Mouse (Mus musculus): ENCODE data around the gene Ranbp10. TPM values are rescaled to one million over a fixed set of nuclear protein-coding genes. Genes with fewer than 3 reads are reported as not detected.

Gene Ranbp10
- polyA plus RNA-seq, 1 experiment from 2014 or later: 14.1 TPM

GRCm38 (mm10) chr8:105757796-105758276 lies 69.3 kb downstream of the Ranbp10 start:
- WGBS: 2% methylated on average over 12 of the region's 12 CpGs
- H3K4me1 ChIP-seq (ENCODE audit: control insufficient read depth, insufficient read depth, low read length): no peaks in the 10 kb centered on the region; the same call in 1 of the 2 replicates
- H3K4me2 ChIP-seq (ENCODE audit: low read depth, low read length): peak overlapping the region; percentile 65
- peak overlapping the region; percentile 63; the same call in 1 of the 2 replicates for H3K27ac ChIP-seq (ENCODE audit: low read length)
- peak; percentile 3; the same call in 1 of the 2 replicates for ATAC-seq (ENCODE audit: insufficient read depth, low FRiP score)
- H3K9ac ChIP-seq (ENCODE audit: low read length): peak overlapping the region; percentile 80
- H3K9me3 ChIP-seq (replicated peaks; ENCODE audit: control insufficient read depth, low read length): no peaks in the 10 kb centered on the region
- H3K4me3 ChIP-seq (replicated peaks; ENCODE audit: low read length): peak overlapping the region; percentile 82
- H3K36me3 ChIP-seq (ENCODE audit: control insufficient read depth, insufficient read depth, low read length): no peaks in the 10 kb centered on the region
- H3K27me3 ChIP-seq (ENCODE audit: control insufficient read depth, insufficient read depth, low read length): no peaks in the 10 kb centered on the region

GRCm38 (mm10) chr8:105754688-105755087 lies 72.5 kb downstream of the Ranbp10 start:
- H3K4me2 ChIP-seq (ENCODE audit: low read depth, low read length): no peak overlapping the region
- H3K36me3 ChIP-seq (ENCODE audit: control insufficient read depth, insufficient read depth, low read length): no peaks in the 10 kb centered on the region
- no peak overlapping the region for H3K27ac ChIP-seq (ENCODE audit: low read length)
- H3K9ac ChIP-seq (ENCODE audit: low read length): no peak overlapping the region
- 46% methylated on average over 2 of the region's 2 CpGs for WGBS
- H3K4me1 ChIP-seq (ENCODE audit: control insufficient read depth, insufficient read depth, low read length): peaks cover 13% of the 10 kb centered on the region
- no peak for ATAC-seq (ENCODE audit: insufficient read depth, low FRiP score)
- no peak overlapping the region for H3K4me3 ChIP-seq (replicated peaks; ENCODE audit: low read length)
- H3K27me3 ChIP-seq (ENCODE audit: control insufficient read depth, insufficient read depth, low read length): no peaks in the 10 kb centered on the region
- H3K9me3 ChIP-seq (replicated peaks; ENCODE audit: control insufficient read depth, low read length): no peaks in the 10 kb centered on the region

GRCm38 (mm10) chr8:105753916-105754315 lies 73.2 kb downstream of the Ranbp10 start:
- WGBS: 56% methylated on average over 2 of the region's 2 CpGs
- Histone ChIP-seq H3K4me1 (ENCODE audit: control insufficient read depth, insufficient read depth, low read length) (peaks cover 13% of the 10 kb centered on the region), H3K9me3 (replicated peaks; ENCODE audit: control insufficient read depth, low read length) (no peaks in the 10 kb centered on the region), H3K36me3 (ENCODE audit: control insufficient read depth, insufficient read depth, low read length) (no peaks in the 10 kb centered on the region), H3K9ac (ENCODE audit: low read length) (no peak overlapping the region), H3K27me3 (ENCODE audit: control insufficient read depth, insufficient read depth, low read length) (no peaks in the 10 kb centered on the region), H3K27ac (ENCODE audit: low read length) (no peak overlapping the region), H3K4me3 (replicated peaks; ENCODE audit: low read length) (no peak overlapping the region), H3K4me2 (ENCODE audit: low read depth, low read length) (no peak overlapping the region)
- ATAC-seq (ENCODE audit: insufficient read depth, low FRiP score): no peak

GRCm38 (mm10) chr8:105750606-105751005 lies 76.5 kb downstream of the Ranbp10 start:
- H3K27ac ChIP-seq (ENCODE audit: low read length): peak overlapping the region; percentile 67
- H3K9me3 ChIP-seq (replicated peaks; ENCODE audit: control insufficient read depth, low read length): no peaks in the 10 kb centered on the region
- no peaks in the 10 kb centered on the region for H3K27me3 ChIP-seq (ENCODE audit: control insufficient read depth, insufficient read depth, low read length)
- H3K36me3 ChIP-seq (ENCODE audit: control insufficient read depth, insufficient read depth, low read length): no peaks in the 10 kb centered on the region
- WGBS: 16% methylated on average over 11 of the region's 11 CpGs
- H3K4me1 ChIP-seq (ENCODE audit: control insufficient read depth, insufficient read depth, low read length): peaks cover 17% of the 10 kb centered on the region
- 0 out of 2 replicates have a peak overlapping the region, but pooled peaks have one; percentile 4 for H3K4me3 ChIP-seq (replicated peaks; ENCODE audit: low read length)
- no peak overlapping the region for H3K9ac ChIP-seq (ENCODE audit: low read length)
- ATAC-seq (ENCODE audit: insufficient read depth, low FRiP score): peak; percentile 53; the same call in 1 of the 2 replicates
- H3K4me2 ChIP-seq (ENCODE audit: low read depth, low read length): peak overlapping the region; percentile 23; the same call in 1 of the 2 replicates

GRCm38 (mm10) chr8:105743301-105743700 lies 83.8 kb downstream of the Ranbp10 start:
- no peak overlapping the region for H3K4me3 ChIP-seq (replicated peaks; ENCODE audit: low read length)
- WGBS: 80% methylated on average over 4 of the region's 4 CpGs
- H3K36me3 ChIP-seq (ENCODE audit: control insufficient read depth, insufficient read depth, low read length): no peaks in the 10 kb centered on the region
- no peaks in the 10 kb centered on the region for H3K27me3 ChIP-seq (ENCODE audit: control insufficient read depth, insufficient read depth, low read length)
- no peak for ATAC-seq (ENCODE audit: insufficient read depth, low FRiP score)
- H3K27ac ChIP-seq (ENCODE audit: low read length): no peak overlapping the region
- no peak overlapping the region for H3K4me2 ChIP-seq (ENCODE audit: low read depth, low read length)
- no peaks in the 10 kb centered on the region for H3K9me3 ChIP-seq (replicated peaks; ENCODE audit: control insufficient read depth, low read length)
- H3K9ac ChIP-seq (ENCODE audit: low read length): no peak overlapping the region
- H3K4me1 ChIP-seq (ENCODE audit: control insufficient read depth, insufficient read depth, low read length): peaks cover 6% of the 10 kb centered on the region; the same call in 1 of the 2 replicates

GRCm38 (mm10) chr8:105739216-105739615 lies 87.9 kb downstream of the Ranbp10 start:
- Histone ChIP-seq H3K4me3 (replicated peaks; ENCODE audit: low read length) (no peak overlapping the region), H3K36me3 (ENCODE audit: control insufficient read depth, insufficient read depth, low read length) (no peaks in the 10 kb centered on the region), H3K27ac (ENCODE audit: low read length) (no peak overlapping the region), H3K4me2 (ENCODE audit: low read depth, low read length) (no peak overlapping the region), H3K9ac (ENCODE audit: low read length) (no peak overlapping the region), H3K27me3 (ENCODE audit: control insufficient read depth, insufficient read depth, low read length) (no peaks in the 10 kb centered on the region), H3K9me3 (replicated peaks; ENCODE audit: control insufficient read depth, low read length) (no peaks in the 10 kb centered on the region), H3K4me1 (ENCODE audit: control insufficient read depth, insufficient read depth, low read length) (no peaks in the 10 kb centered on the region)
- no peak for ATAC-seq (ENCODE audit: insufficient read depth, low FRiP score)
- 84% methylated on average over 5 of the region's 5 CpGs for WGBS

- H3K9me3 ChIP-seq (replicated peaks; ENCODE audit: control insufficient read depth, low read length): no peaks in the 10 kb centered on the region
- no peaks in the 10 kb centered on the region for H3K4me1 ChIP-seq (ENCODE audit: control insufficient read depth, insufficient read depth, low read length)
- no peak overlapping the region for H3K27ac ChIP-seq (ENCODE audit: low read length)
- H3K4me2 ChIP-seq (ENCODE audit: low read depth, low read length): no peak overlapping the region
- H3K36me3 ChIP-seq (ENCODE audit: control insufficient read depth, insufficient read depth, low read length): no peaks in the 10 kb centered on the region
- ATAC-seq (ENCODE audit: insufficient read depth, low FRiP score): no peak
- H3K9ac ChIP-seq (ENCODE audit: low read length): no peak overlapping the region
- no peak overlapping the region for H3K4me3 ChIP-seq (replicated peaks; ENCODE audit: low read length)
- H3K27me3 ChIP-seq (ENCODE audit: control insufficient read depth, insufficient read depth, low read length): no peaks in the 10 kb centered on the region
- 88% methylated on average over 5 of the region's 5 CpGs for WGBS
These were observed 95.0 kb downstream of the Ranbp10 start for GRCm38 (mm10) chr8:105732186-105732585.

- H3K27ac ChIP-seq (ENCODE audit: low read length): peak overlapping the region; percentile 60
These were observed 99.6 kb downstream of the Ranbp10 start for GRCm38 (mm10) chr8:105727397-105728124.

GRCm38 (mm10) chr8:105725726-105726125 lies 101.4 kb downstream of the Ranbp10 start:
- no peaks in the 10 kb centered on the region for H3K9me3 ChIP-seq (replicated peaks; ENCODE audit: control insufficient read depth, low read length)
- no peak overlapping the region for H3K27ac ChIP-seq (ENCODE audit: low read length)
- H3K36me3 ChIP-seq (ENCODE audit: control insufficient read depth, insufficient read depth, low read length): no peaks in the 10 kb centered on the region
- H3K27me3 ChIP-seq (ENCODE audit: control insufficient read depth, insufficient read depth, low read length): no peaks in the 10 kb centered on the region
- no peak for ATAC-seq (ENCODE audit: insufficient read depth, low FRiP score)
- no peak overlapping the region for H3K4me3 ChIP-seq (replicated peaks; ENCODE audit: low read length)
- H3K4me2 ChIP-seq (ENCODE audit: low read depth, low read length): no peak overlapping the region
- H3K9ac ChIP-seq (ENCODE audit: low read length): no peak overlapping the region
- H3K4me1 ChIP-seq (ENCODE audit: control insufficient read depth, insufficient read depth, low read length): no peaks in the 10 kb centered on the region
- WGBS: 79% methylated on average over 5 of the region's 5 CpGs

More at GRCm38 (mm10) chr8:105727397-105728124, 99.6 kb downstream of the Ranbp10 start:
- Histone ChIP-seq H3K27me3 (ENCODE audit: control insufficient read depth, insufficient read depth, low read length) (no peaks in the 10 kb centered on the region), H3K4me2 (ENCODE audit: low read depth, low read length) (no peak overlapping the region), H3K4me3 (replicated peaks; ENCODE audit: low read length) (no peak overlapping the region), H3K9ac (ENCODE audit: low read length) (no peak overlapping the region), H3K36me3 (ENCODE audit: control insufficient read depth, insufficient read depth, low read length) (no peaks in the 10 kb centered on the region), H3K4me1 (ENCODE audit: control insufficient read depth, insufficient read depth, low read length) (no peaks in the 10 kb centered on the region), H3K9me3 (replicated peaks; ENCODE audit: control insufficient read depth, low read length) (no peaks in the 10 kb centered on the region)
- peak; percentile 64 for ATAC-seq (ENCODE audit: insufficient read depth, low FRiP score)
- WGBS: 72% methylated on average over 18 of the region's 18 CpGs

All from stomach, embryonic 16.5 days (tissue).